ENCODE assay signal across 15 mouse cellular contexts in the genomic region with DNA sequence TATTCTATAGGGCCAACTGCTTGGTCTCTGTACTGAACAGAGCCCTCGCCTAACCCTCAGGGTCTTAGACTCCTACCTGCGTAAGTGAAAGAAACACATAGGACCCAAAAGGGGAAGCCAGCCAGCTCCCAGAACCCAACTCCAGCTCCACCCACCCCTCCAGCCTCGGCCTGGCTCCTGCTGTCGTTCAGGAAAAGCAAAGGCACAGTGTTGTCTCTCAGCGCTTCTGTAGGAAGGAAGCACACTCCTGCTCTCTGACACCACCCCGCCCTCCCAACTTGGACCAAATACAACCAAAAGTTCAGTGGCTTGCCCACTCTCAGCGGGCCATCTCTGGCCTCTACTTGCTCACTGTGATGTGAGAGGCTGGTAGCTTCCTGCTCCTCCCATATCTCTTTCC. TPM values are rescaled to one million over a fixed set of nuclear protein-coding genes. Genes with fewer than 3 reads are reported as not detected.
DNase-seq lines count a peak whose midpoint lies in the region; ATAC-seq and TF ChIP-seq lines count a peak whose summit lies in the region.
"Had no signal": no experiment of that assay in that cellular context is flagged by ENCODE, and none has a peak within 500 bp of the region (broad histone marks: within the 10 kb centered on the region; RNA-seq: fewer than 3 reads in every experiment).

No protein-coding gene starts in this region.

- H3K4me2 ChIP-seq in liver, embryonic 15.5 days: no peak overlapping the region

- no peaks in the 10 kb centered on the region for H3K9me3 ChIP-seq in liver, embryonic 15.5 days (replicated peaks)
- H3K9me3 ChIP-seq: midbrain, embryonic 13.5 days; neural tube, embryonic 12.5 days had no signal

- no peak for TF ChIP-seq POLR2A in bone marrow, adult 2 months (IDR thresholded peaks at IDR 0.05; ENCODE audit: borderline replicate concordance, control insufficient read depth, low read depth, low read length)

- no peaks in the 10 kb centered on the region for H3K36me3 ChIP-seq in liver, embryonic 15.5 days (replicated peaks)
- H3K36me3 ChIP-seq: midbrain, embryonic 13.5 days; neural tube, embryonic 12.5 days had no signal

- WGBS in bone marrow, adult 2 months: 5% methylated on average over 7 of the region's 7 CpGs
- 18% methylated on average over 7 of the region's 7 CpGs for WGBS in liver, embryonic 15.5 days (ENCODE audit: insufficient replicate concordance)

- H3K4me3 ChIP-seq in bone marrow, adult 2 months (replicated peaks; ENCODE audit: control insufficient read depth, low read depth, low read length): no peak overlapping the region
- no peak overlapping the region for H3K4me3 ChIP-seq in liver, embryonic 15.5 days (replicated peaks)

- H3K27ac ChIP-seq in bone marrow, adult 2 months (ENCODE audit: control insufficient read depth, insufficient read depth, low read depth, low read length, poor library complexity): peak overlapping the region; percentile 65
- 0 out of 2 replicates have a peak overlapping the region, but pooled peaks have one; percentile 19 for H3K27ac ChIP-seq in liver, embryonic 15.5 days (replicated peaks)
- H3K27ac ChIP-seq: liver, embryonic 14.5 days; midbrain, embryonic 13.5 days; neural tube, embryonic 12.5 days had no signal

- H3K9ac ChIP-seq in liver, embryonic 15.5 days: no peak overlapping the region
- H3K9ac ChIP-seq: liver, embryonic 14.5 days had no signal

- H3K4me1 ChIP-seq in bone marrow, adult 2 months (ENCODE audit: control insufficient read depth, insufficient read depth, low read length): peaks cover 6% of the 10 kb centered on the region; the same call in 1 of the 2 replicates
- H3K4me1 ChIP-seq in liver, embryonic 15.5 days (replicated peaks): peaks cover 16% of the 10 kb centered on the region
- H3K4me1 ChIP-seq: neural tube, embryonic 12.5 days had no signal

- ATAC-seq in liver, embryonic 15.5 days (ENCODE audit: insufficient read depth): no peak
- ATAC-seq in erythroid progenitor cell, adult 5-6 weeks (replicated peaks; ENCODE audit: low FRiP score, poor library complexity, severe bottlenecking): no peak
- ATAC-seq: forebrain, embryonic 16.5 days; intestine, embryonic 16.5 days; midbrain, embryonic 13.5 days had no signal

- TF ChIP-seq CTCF in bone marrow, adult 2 months (IDR thresholded peaks at IDR 0.05; ENCODE audit: control insufficient read depth, insufficient read depth, low read length): no peak

- peak; percentile 47 for DNase-seq in kidney, adult 9 months
- no peak for DNase-seq in kidney, adult 18-20 months
- peak; percentile 17 to 31 for DNase-seq in B cell, adult 2 months
- DNase-seq in Muller cell, postnatal 12 days (ENCODE audit: inconsistent ontology term): no peak
- DNase-seq: gastrocnemius, postnatal 36 days; heart, postnatal 14 days; right cerebral cortex, adult 18-20 months had no signal

- H3K27me3 ChIP-seq in liver, embryonic 15.5 days: peaks cover 27% of the 10 kb centered on the region

RNA-seq across cellular contexts. Expression of a gene that starts 6.7 kb away (rescaled TPM):
- 27.2 and 69.1 TPM in 2 replicates for polyA plus RNA-seq in bone marrow, adult 2 months (2011; ENCODE audit: insufficient read depth, insufficient read length, low replicate concordance, missing spikeins)
- polyA plus RNA-seq in liver, embryonic 15.5 days (2015; fragmentation: Nextera tagmentation; extraction: Ambion mirVana): 17.1 and 18.5 TPM in 2 replicates
- 36.4 and 37.3 TPM in 2 replicates for total RNA-seq in erythroid progenitor cell, adult 5-6 weeks (2015; ENCODE audit: low replicate concordance)
- 20.9 and 29.3 TPM in 2 replicates for total RNA-seq in erythroid progenitor cell, adult 5-6 weeks (2017; ENCODE audit: low replicate concordance)

RNA-seq across cellular contexts. Expression of a gene that starts 7.7 kb away (rescaled TPM):
- 12.3 and 29.2 TPM in 2 replicates for polyA plus RNA-seq in bone marrow, adult 2 months (2011; ENCODE audit: insufficient read depth, insufficient read length, low replicate concordance, missing spikeins)
- 14.9 and 16.0 TPM in 2 replicates for polyA plus RNA-seq in liver, embryonic 15.5 days (2015; fragmentation: Nextera tagmentation; extraction: Ambion mirVana)
- 2.2 and 5.9 TPM in 2 replicates for total RNA-seq in erythroid progenitor cell, adult 5-6 weeks (2015; ENCODE audit: low replicate concordance)
- total RNA-seq in erythroid progenitor cell, adult 5-6 weeks (2017; ENCODE audit: low replicate concordance): 13.2 and 16.2 TPM in 2 replicates

RNA-seq across cellular contexts. Expression of a gene that starts 58.2 kb away (rescaled TPM):
- polyA plus RNA-seq in bone marrow, adult 2 months (2011; ENCODE audit: insufficient read depth, insufficient read length, low replicate concordance, missing spikeins): 38.1 and 67.0 TPM in 2 replicates
- 79.6 and 89.2 TPM in 2 replicates for polyA plus RNA-seq in liver, embryonic 15.5 days (2015; fragmentation: Nextera tagmentation; extraction: Ambion mirVana)
- total RNA-seq in erythroid progenitor cell, adult 5-6 weeks (2015; ENCODE audit: low replicate concordance): 62.5 and 73.9 TPM in 2 replicates
- total RNA-seq in erythroid progenitor cell, adult 5-6 weeks (2017; ENCODE audit: low replicate concordance): 34.0 and 59.3 TPM in 2 replicates

Comparison
In these comparisons a context has a peak if more than half of its experiments do, and no peak if none do; other contexts are left out.
1. DNase-seq: peak in kidney, adult 9 months (single experiment) and B cell, adult 2 months (2 of 2); none in kidney, adult 18-20 months (single experiment) and Muller cell, postnatal 12 days (single experiment).